Mouse (Mus musculus): ENCODE data around the gene Plcd4. TPM values are rescaled to one million over a fixed set of nuclear protein-coding genes. Genes with fewer than 3 reads are reported as not detected.

Plcd4 gene
- total RNA-seq, 2 experiments from 2014 or later, result 15.1 to 17.3 TPM

DNA sequence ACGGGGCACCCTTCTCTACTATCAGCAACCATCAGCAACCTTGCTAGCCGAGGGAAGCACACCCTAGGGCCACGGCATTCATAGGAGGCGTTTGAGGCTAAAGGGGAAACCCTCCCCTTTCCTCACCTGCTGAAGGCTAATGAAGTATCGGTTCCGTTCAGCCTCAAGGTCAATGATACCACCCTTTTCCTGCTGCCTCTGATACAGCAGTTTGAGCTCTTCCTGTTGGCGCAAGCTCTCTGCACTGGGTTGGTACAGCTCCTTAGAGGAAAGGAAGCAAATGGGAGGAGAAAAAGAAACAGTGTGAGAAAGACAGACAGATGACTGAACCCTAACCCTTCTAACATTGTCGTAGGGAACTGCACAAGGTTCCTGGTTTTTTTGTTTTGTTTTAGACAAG lies 51.7 kb downstream of the Plcd4 start:
- DNase-seq (ENCODE audit: low spot score in 2 of 2), result no peak

DNA sequence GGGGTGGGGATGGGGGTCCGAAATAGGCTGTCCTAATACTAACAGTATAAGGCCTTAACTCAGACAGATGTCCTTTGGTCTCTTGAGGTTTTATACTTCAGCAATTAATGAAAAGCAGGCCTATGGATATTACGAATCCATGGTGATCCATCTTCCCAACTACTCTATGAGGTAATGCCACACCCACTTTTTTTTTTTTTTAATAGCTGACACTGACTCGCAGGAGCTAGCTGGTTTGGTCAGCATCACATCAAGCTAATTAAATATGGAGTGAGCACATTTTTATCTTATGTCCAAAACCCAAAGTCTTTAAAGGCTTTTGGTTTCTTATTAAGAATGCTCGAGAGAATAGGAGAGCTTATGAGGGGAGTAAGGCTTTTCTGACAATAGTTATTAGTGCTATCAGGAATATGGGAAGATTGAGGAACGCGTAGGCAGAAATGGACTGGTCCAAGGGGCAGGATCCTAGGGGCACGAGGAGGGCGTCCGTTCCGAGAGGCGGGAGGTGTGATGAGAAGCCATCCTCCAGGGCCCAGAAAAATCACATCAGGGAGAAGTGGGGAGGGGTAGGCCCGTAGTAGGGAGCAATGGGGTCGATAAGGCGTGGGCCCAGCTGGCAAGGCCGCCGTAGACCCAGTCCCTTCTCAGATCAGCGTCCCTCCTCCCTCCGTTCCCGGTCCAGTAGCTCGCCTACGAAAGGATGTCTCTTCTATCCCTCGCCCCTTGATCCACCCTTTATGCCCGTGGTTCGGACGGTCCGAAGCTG lies 58.0 kb downstream of the Plcd4 start:
- DNase-seq (ENCODE audit: low spot score in 2 of 2), result no peak

- peak; percentile 78 to 86 for DNase-seq (ENCODE audit: low spot score in 2 of 2)
These were observed 58.7 kb downstream of the Plcd4 start, which contains the start of the genes Rnf25 and Stk36 for GRCm38 (mm10) chr1:74601267-74601962. TSS of gene Rnf25 (minus strand) at chr1:74601397. TSS of gene Stk36 (plus strand) at chr1:74601445.

Small RNA genes lying within 50 kb of the gene (microRNA-seq; reads per million reads assigned to microRNA genes)
- 0 reads per million in 2 experiments for gene Gm25035

Other genes starting within 250 kb of the Plcd4 start
- gene Tmbim1, start 237.3 kb upstream of the Plcd4 start, total RNA-seq (2021), result 10 to 100 TPM; 10.5 to 11.6 TPM
- gene Catip, start 180.8 kb upstream of the Plcd4 start, total RNA-seq (2021), result 1 to 10 TPM; 1.2 to 1.7 TPM
- 1 to 10 TPM; 2.0 to 3.0 TPM for gene Slc11a1, start 167.7 kb upstream of the Plcd4 start, total RNA-seq (2021)
- gene Ctdsp1, start 151.4 kb upstream of the Plcd4 start, total RNA-seq (2021), result 10 to 100 TPM; 23.8 to 27.2 TPM
- gene Vil1, start 133.5 kb upstream of the Plcd4 start, total RNA-seq (2021), result 1 to 10 TPM in 1 of 2 experiments, under 1 TPM in 1; 0.31 to 1.2 TPM
- 10 to 100 TPM; 37.2 to 38.1 TPM for gene Cnot9, start 36.8 kb upstream of the Plcd4 start, total RNA-seq (2021)
- 10 to 100 TPM; 18.1 to 21.9 TPM for gene Usp37, start 1.4 kb downstream of the Plcd4 start, total RNA-seq (2021)
- 10 to 100 TPM; 24.8 TPM for gene Zfp142, start 45.4 kb downstream of the Plcd4 start, total RNA-seq (2021)
- gene Bcs1l, start 45.4 kb downstream of the Plcd4 start, total RNA-seq (2021), result 10 to 100 TPM; 20.6 to 21.5 TPM
- gene Rnf25, start 58.5 kb downstream of the Plcd4 start, total RNA-seq (2021), result 10 to 100 TPM; 48.9 to 60.6 TPM
- gene Stk36, start 58.6 kb downstream of the Plcd4 start, total RNA-seq (2021), result 10 to 100 TPM in 1 of 2 experiments, 1 to 10 TPM in 1; 8.4 to 11.4 TPM
- gene Ttll4, start 118.9 kb downstream of the Plcd4 start, total RNA-seq (2021), result 10 to 100 TPM; 30.7 to 31.7 TPM
- 1 to 10 TPM in 1 of 2 experiments, under 1 TPM in 1; 0.33 to 1.6 TPM for gene Cyp27a1, start 170.7 kb downstream of the Plcd4 start, total RNA-seq (2021)
- gene Prkag3, start 206.3 kb downstream of the Plcd4 start, total RNA-seq (2021), result not detected
- gene Wnt6, start 229.0 kb downstream of the Plcd4 start, total RNA-seq (2021), result 1 to 10 TPM in 1 of 2 experiments, under 1 TPM in 1; 0.75 to 1.3 TPM
- 1 to 10 TPM; 1.1 to 1.2 TPM for gene Wnt10a, start 248.6 kb downstream of the Plcd4 start, total RNA-seq (2021)

Measured in layer of hippocampus, postnatal 10 days (tissue).